Mouse (Mus musculus) lung, postnatal 0 days (tissue): ENCODE measurements at regions not wholly inside any gene's neighbourhood (a gene's known extent, or its start where the extent isn't known, plus 50 kb on each side); places are given as distances from the start of the nearest gene placed in this dataset.

Experiments
- CTCF ChIP-seq: IDR thresholded peaks from 2 replicates; pipeline ENCODE4 v1.5.1; 2016; ENCODE audit warnings: antibody characterized with exemption, mild to moderate bottlenecking
- EP300 ChIP-seq: IDR thresholded peaks from 2 replicates; pipeline ENCODE4 v1.6.1; 2016; ENCODE audit warnings: antibody characterized with exemption, mild to moderate bottlenecking, control low read depth

- no peak for TF ChIP-seq CTCF
- no peak for TF ChIP-seq EP300
Measured at GRCm38 (mm10) chr7:117922270-117922669, 193.7 kb downstream of the Rps15a start.
